Mouse (Mus musculus): ENCODE measurements around the gene Ptchd4. TPM values are rescaled to one million over a fixed set of nuclear protein-coding genes. Genes with fewer than 3 reads are reported as not detected.

Gene Ptchd4
- polyA plus RNA-seq, 1 experiment, result not detected

DNA sequence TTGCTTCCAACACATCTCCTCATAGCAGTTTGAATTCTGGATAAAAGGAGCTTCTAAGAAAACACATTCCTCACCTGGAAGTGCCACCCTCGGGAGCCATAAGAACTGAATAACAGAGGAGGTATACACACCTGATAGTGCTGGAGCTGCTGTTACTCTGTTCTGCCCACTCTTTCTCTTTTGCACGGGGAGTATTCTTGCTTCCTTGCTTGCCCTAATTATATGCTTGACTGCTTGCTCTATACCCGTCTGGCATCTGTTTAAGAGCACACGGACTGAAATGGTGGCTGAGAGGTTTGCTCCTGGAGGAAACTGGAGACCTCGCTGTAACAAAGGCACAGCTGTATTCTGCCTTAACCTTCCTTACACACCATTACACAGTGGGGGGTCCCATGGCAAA is 214.4 kb downstream of the Ptchd4 start:
- Histone ChIP-seq H3K9me3 (peaks cover 18% of the 10 kb centered on the region; the same call in 1 of the 2 replicates), H3K36me3 (replicated peaks; ENCODE audit: low read length) (no peaks in the 10 kb centered on the region)
- no peak for TF ChIP-seq FLI1 (IDR thresholded peaks at IDR 0.05; ENCODE audit: low read length)
- TF ChIP-seq GATA1 (IDR thresholded peaks at IDR 0.05; ENCODE audit: borderline replicate concordance, low read length), result no peak

GRCm38 (mm10) chr17:42549578-42549977 is 233.8 kb downstream of the Ptchd4 start:
- Histone ChIP-seq H3K27me3 (replicated peaks) (no peaks in the 10 kb centered on the region), H3K9me3 (no peaks in the 10 kb centered on the region; the same call in 1 of the 2 replicates), H3K4me1 (no peaks in the 10 kb centered on the region), H3K4me3 (replicated peaks) (no peak overlapping the region), H3K36me3 (replicated peaks; ENCODE audit: low read length) (no peaks in the 10 kb centered on the region)
- TF ChIP-seq GATA1 (IDR thresholded peaks at IDR 0.05; ENCODE audit: borderline replicate concordance, low read length), result no peak

More for the DNA sequence above, 214.4 kb downstream of the Ptchd4 start:
- Histone ChIP-seq H3K4me3 (replicated peaks) (no peak overlapping the region), H3K27me3 (replicated peaks) (no peaks in the 10 kb centered on the region), H3K4me1 (no peaks in the 10 kb centered on the region)
